Mouse (Mus musculus): ENCODE data around the gene Ltc4s. TPM values are rescaled to one million over a fixed set of nuclear protein-coding genes. Genes with fewer than 3 reads are reported as not detected.

The Ltc4s gene
- not detected for polyA plus RNA-seq (2017; shearing (Covaris generic))

DNA sequence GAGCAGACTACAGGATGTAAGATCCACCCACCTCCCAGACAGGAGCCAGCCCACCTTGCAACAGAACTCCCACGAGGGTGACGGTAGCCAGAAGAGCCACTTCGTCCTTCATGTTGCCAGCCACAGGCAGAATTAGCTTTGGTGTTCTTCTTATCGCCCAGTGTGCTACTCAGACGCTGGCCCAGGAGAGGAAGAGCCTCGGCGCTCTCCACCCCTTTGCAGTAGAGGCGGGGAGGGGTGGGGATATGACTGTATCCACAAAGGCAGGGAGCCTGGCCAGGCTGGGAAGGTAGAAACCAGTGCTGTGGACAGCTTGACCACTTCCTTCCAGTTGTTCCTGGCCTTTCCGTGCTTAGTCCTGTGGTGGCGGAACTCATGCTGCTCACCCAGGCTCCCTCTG lies at the start of gene Ltc4s:
Ltc4s (minus strand) TSS at position 293 of the 400 bp plus-strand sequence.
- ATAC-seq, result no peak

DNA sequence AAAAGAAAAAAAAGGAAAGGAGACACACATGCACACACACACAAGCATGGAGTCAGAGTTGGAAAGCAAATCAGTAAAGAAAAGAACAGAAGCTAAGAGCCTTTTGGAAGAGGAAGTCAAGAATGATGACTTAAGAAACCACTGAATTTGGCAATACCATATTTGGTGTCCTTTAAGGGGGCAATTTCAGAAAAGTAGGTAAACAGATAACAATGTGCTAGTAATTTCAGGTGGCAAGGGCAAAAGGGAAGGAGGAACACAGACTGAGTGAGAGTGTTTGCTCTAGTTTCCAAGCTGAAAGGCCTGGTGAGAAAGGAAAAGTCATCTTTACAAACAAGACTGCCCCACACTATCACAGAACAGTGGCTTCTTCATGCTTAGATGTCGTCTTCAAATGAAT lies 48.0 kb upstream of the Ltc4s start:
- no peak for ATAC-seq

DNA sequence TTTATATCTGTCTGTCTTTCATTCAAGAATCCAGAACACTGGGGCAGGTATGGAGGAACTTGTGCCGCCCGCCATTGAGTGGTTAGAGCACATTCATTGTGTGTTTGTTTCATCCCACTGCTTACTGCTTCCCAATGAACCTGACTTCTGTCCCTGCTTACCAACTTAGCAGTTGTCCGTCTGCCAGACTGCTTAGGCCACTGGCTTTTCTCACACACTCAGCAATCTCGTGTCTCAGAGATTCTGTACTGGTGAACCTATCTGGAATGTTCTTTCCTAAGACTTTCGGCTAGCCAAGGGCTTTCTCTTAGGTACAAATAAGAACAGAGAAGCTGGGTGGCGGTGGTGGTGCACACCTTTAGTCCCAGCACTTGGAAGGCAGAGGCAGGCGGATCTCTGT lies 47.3 kb upstream of the Ltc4s start:
- ATAC-seq, result no peak

DNA sequence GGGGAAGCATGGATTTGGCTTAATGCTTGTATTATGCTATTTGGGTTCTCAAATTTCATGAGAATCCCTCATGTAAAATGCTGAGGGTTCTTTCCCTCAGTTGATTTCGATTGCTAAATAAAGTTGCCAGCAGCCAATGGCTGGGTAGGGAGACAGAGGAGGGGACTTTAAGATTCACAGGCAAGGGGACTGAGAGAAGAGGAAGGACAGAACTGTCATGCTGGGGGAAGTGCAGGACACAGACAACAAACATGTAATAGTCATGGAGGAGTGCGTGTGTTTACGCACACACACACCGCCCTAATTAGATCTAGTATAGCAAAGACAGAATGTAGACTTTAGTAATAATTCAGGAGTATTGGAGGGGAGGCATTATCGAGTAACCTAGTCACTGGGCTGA lies 46.8 kb upstream of the Ltc4s start:
- ATAC-seq, result no peak

GRCm38 (mm10) chr11:50280053-50280452 lies 41.6 kb upstream of the Ltc4s start:
- no peak for ATAC-seq

- ATAC-seq, result no peak
Observed at GRCm38 (mm10) chr11:50279005-50279404, 40.6 kb upstream of the Ltc4s start.

- ATAC-seq, result no peak
Observed at GRCm38 (mm10) chr11:50277706-50278105, 39.3 kb upstream of the Ltc4s start.

GRCm38 (mm10) chr11:50277025-50277424 lies 38.6 kb upstream of the Ltc4s start:
- no peak for ATAC-seq

DNA sequence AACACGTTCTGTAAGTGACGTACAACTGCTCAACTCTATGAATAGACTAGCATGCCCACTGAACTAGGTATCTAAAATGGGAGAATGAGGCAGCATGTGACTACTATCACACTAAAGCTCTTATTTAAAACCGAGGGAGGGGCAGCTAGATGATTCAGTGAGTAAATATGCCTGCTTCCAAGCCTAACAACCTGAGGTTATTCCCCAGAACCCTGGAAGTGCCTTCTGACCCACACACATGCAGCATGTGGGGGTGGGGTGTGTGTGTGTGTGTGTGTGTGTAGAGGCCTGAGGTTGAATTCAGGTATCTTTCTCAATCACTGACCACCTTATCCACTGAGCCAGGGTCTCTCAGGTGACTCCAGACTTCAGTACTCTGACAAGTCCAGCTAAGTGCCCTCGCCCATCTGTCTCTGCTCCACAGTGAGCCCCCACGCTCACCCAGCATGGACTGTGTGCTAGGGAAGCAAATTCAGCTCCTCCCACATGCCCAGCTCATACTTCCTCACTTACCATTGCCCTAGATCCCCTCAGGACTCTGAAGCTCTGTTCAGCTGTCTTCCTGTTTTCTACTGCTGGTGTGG lies 37.2 kb upstream of the Ltc4s start:
- no peak for ATAC-seq

GRCm38 (mm10) chr11:50275077-50275476 lies 36.7 kb upstream of the Ltc4s start:
- ATAC-seq, result no peak

- no peak for ATAC-seq
Observed at GRCm38 (mm10) chr11:50272819-50273218, 34.4 kb upstream of the Ltc4s start.

GRCm38 (mm10) chr11:50269885-50270284 lies 31.5 kb upstream of the Ltc4s start:
- no peak for ATAC-seq

- ATAC-seq, result no peak
Observed at GRCm38 (mm10) chr11:50269163-50269562, 30.7 kb upstream of the Ltc4s start.

DNA sequence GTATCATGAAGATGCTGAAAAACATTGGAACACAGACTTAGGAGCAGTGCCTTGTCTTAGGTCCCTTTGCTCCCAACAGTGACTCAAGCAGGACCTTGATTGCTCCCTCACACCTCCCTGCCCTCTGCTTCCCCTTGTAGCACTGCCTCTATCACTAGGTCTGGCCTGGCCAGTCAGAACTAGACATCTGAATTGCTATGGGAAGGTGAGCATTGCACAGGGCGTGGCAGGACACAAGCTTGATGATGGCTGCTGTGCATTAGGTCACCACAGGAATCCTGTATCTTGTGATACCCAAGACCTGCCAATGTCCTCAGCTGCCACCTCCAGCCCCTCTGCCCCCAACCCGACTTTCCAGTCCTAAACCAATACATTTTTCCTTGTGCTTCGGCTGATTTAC lies 28.6 kb upstream of the Ltc4s start:
- no peak for ATAC-seq

DNA sequence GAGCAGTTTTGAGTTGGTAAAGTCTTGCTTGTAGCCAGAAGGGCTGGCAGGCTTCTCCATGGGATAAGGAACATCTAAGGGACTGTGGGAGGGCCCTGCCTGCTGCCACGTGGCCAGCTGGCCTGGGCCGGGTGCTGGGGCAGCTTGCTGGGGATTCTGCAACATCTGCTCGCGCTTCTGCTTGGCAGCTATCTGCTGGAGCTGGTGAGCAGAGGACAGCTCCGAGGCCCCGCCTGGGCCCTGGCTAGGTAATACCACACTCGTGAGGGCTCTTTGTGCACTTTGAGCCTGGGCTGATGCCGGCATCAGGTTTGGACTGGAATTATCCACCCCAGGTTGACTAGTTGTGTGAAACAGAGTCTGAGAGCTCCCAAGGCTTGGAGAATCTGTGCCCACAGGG lies 27.5 kb upstream of the Ltc4s start:
- no peak for ATAC-seq

GRCm38 (mm10) chr11:50263198-50263597 lies 24.8 kb upstream of the Ltc4s start:
- no peak for ATAC-seq

DNA sequence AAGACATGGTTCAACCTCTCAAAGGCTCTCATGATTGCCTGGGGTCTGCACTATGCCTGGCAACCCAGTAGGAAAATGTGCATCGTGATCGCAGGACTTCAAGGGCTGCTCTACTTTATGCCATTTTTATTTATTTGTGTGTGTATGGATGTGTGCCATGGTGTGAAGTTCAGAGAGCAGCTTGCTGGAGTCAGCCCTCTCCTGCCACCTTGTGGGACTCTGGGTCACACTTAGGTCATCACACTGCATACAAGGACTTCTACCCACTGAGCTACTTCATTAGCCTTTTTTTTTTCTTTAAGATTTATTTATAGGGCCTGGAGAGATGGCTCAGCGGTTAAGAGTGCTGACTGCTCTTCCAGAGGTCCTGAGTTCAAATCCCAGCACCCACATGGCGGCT lies 23.6 kb upstream of the Ltc4s start:
- ATAC-seq, result no peak

GRCm38 (mm10) chr11:50258310-50258709 lies 19.9 kb upstream of the Ltc4s start:
- ATAC-seq, result no peak

DNA sequence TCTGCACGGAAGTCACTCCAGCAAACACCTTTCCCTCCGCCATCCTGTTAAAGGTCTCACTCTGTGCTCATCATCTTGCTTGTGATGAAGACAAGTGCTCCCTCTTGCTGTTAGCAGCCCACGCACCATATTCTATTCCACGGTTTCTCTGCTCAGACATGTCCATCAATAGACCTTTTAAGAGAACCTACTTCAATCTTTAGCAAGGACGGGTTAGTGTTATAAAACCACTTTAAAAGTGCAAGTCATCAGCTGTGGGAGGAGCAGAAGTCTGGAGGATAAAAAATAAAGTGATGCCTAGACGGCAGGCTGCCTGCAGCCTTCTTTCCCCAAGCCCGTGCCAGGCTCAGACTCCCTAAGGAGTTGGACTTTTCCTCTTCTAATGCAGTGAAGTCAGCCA lies 18.2 kb upstream of the Ltc4s start:
- no peak for ATAC-seq

GRCm38 (mm10) chr11:50254010-50254580 lies 15.7 kb upstream of the Ltc4s start:
- no peak for ATAC-seq

- ATAC-seq, result no peak
Observed at GRCm38 (mm10) chr11:50253393-50253792, 15.0 kb upstream of the Ltc4s start.

DNA sequence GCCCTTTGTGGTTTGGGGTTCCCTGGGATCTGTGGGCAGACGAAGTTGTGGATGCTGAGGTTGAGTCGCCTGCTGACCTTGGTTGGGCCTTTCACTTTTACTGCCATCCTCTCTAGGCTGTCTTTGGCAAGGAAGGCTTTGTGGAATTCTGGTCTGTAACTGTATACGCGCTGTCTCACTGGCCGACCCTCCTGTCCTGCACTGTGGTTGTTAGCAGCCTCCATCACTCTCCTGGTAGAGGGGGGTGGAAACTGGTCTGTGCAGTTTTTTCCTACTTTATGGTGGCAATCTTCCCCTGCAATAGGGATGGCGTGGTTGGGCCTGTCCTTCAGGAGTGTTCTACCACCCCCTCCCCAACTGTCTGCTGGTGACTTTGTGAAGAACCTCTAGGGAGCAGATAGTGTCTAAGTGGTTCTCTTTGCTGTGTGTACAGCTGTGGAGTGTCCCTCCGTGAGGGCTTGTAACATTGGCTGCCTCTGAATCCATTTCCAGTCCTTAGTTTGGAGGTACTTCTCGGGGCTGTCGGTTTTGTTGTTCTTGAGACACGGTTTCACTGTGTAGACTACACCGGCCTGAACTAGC lies 14.4 kb upstream of the Ltc4s start:
- no peak for ATAC-seq

GRCm38 (mm10) chr11:50252166-50252565 lies 13.8 kb upstream of the Ltc4s start:
- ATAC-seq, result no peak

GRCm38 (mm10) chr11:50248473-50249171 lies 10.2 kb upstream of the Ltc4s start:
- ATAC-seq, result no peak

Measured in CD4-positive, CD25-positive, alpha-beta regulatory T cell, adult 4 months (primary cell).